Mouse (Mus musculus): ENCODE measurements around the gene Slc27a5.

Gene Slc27a5

GRCm38 (mm10) chr7:12998053-12998452 is at the start of gene Slc27a5:
TSS of gene Slc27a5 (minus strand) at chr7:12998192.
- DNase-seq (ENCODE audit: low spot score in 2 of 2), result no peak

- DNase-seq (ENCODE audit: low spot score in 2 of 2), result peak in 1 of 2 experiments; percentile 57
Observed at GRCm38 (mm10) chr7:13046084-13046483, 48.1 kb upstream of the Slc27a5 start.

GRCm38 (mm10) chr7:13044254-13044625 is 46.2 kb upstream of the Slc27a5 start:
- DNase-seq (ENCODE audit: low spot score in 2 of 2), result peak in 1 of 2 experiments; percentile 13

GRCm38 (mm10) chr7:13043445-13044253 is 45.7 kb upstream of the Slc27a5 start:
- peak in 1 of 2 experiments; percentile 20 for DNase-seq (ENCODE audit: low spot score in 2 of 2)

- DNase-seq (ENCODE audit: low spot score in 2 of 2), result peak in 1 of 2 experiments; percentile 3
Observed at GRCm38 (mm10) chr7:13043120-13043444, 45.1 kb upstream of the Slc27a5 start.

GRCm38 (mm10) chr7:13042511-13042910 is 44.5 kb upstream of the Slc27a5 start:
- DNase-seq (ENCODE audit: low spot score in 2 of 2), result no peak

- DNase-seq (ENCODE audit: low spot score in 2 of 2), result no peak
Observed at GRCm38 (mm10) chr7:13041256-13041655, 43.3 kb upstream of the Slc27a5 start.

GRCm38 (mm10) chr7:13039181-13039580 is 41.2 kb upstream of the Slc27a5 start:
- DNase-seq (ENCODE audit: low spot score in 2 of 2), result no peak

- no peak for DNase-seq (ENCODE audit: low spot score in 2 of 2)
Observed at GRCm38 (mm10) chr7:13038621-13039169, 40.7 kb upstream of the Slc27a5 start.

- DNase-seq (ENCODE audit: low spot score in 2 of 2), result peak; percentile 96 to 100
Observed at GRCm38 (mm10) chr7:13037901-13038555, 40.0 kb upstream of the Slc27a5 start, which contains the start of gene Ube2m. TSS of gene Ube2m (minus strand) at chr7:13038275.

GRCm38 (mm10) chr7:13037366-13037765 is 39.4 kb upstream of the Slc27a5 start:
- no peak for DNase-seq (ENCODE audit: low spot score in 2 of 2)

GRCm38 (mm10) chr7:13036806-13037205 is 38.8 kb upstream of the Slc27a5 start:
- DNase-seq (ENCODE audit: low spot score in 2 of 2), result no peak

- no peak for DNase-seq (ENCODE audit: low spot score in 2 of 2)
Observed at GRCm38 (mm10) chr7:13035211-13035855, 37.3 kb upstream of the Slc27a5 start.

GRCm38 (mm10) chr7:13034148-13034977 is 36.4 kb upstream of the Slc27a5 start, which contains the start of gene Chmp2a:
TSS of gene Chmp2a (minus strand) at chr7:13034807.
- DNase-seq (ENCODE audit: low spot score in 2 of 2), result peak; percentile 95 to 98

- DNase-seq (ENCODE audit: low spot score in 2 of 2), result no peak
Observed at GRCm38 (mm10) chr7:13033451-13034147, 35.6 kb upstream of the Slc27a5 start.

- DNase-seq (ENCODE audit: low spot score in 2 of 2), result no peak
Observed at GRCm38 (mm10) chr7:13032541-13032940, 34.5 kb upstream of the Slc27a5 start.

GRCm38 (mm10) chr7:13031983-13032382 is 34.0 kb upstream of the Slc27a5 start:
- DNase-seq (ENCODE audit: low spot score in 2 of 2), result no peak

- DNase-seq (ENCODE audit: low spot score in 2 of 2), result no peak
Observed at GRCm38 (mm10) chr7:13031069-13031468, 33.1 kb upstream of the Slc27a5 start.

GRCm38 (mm10) chr7:13028986-13029385 is 31.0 kb upstream of the Slc27a5 start:
- DNase-seq (ENCODE audit: low spot score in 2 of 2), result no peak

- no peak for DNase-seq (ENCODE audit: low spot score in 2 of 2)
Observed at GRCm38 (mm10) chr7:13025511-13026112, 27.6 kb upstream of the Slc27a5 start.

All from left cerebral cortex, adult 9 months (tissue).